Mouse (Mus musculus) ZHBTc4 (cell line): ENCODE results near the gene Clpsl2.

Source experiments
- DNase-seq: peaks from one replicate; pipeline ENCODE4 v3.0.0-alpha.2; 2011; ENCODE audit warnings: low read depth, low spot score

Clpsl2 gene

DNA sequence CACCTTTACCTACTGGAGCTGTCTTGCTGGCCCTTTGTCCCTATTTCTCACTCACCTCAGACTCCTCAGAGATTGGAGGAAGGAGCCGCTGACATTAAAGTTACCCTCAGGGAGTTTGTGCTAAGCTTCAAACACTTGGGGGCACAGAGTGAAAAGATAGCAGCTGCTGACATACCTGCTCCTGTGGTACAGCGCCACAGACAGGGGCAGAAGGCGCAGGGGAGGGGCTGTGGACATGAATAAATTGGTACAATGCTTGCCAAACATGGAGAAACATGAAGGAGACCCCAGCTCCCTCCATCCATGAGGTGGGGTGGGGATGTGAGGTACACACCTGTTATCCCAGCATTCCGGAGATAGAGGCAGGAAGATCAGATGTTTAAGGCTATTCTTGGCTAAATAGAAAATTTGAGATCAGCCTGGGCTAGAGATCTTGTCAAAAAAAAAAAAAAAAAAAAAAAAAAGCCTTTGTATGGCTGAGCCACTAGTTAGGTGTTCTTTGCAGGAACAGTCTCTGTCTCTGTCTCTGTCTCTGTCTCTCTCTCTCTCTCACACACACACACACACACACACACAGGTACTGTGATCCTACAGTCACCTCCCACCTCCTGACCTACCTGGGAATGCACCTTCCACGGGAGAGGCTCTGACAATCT is 28.0 kb upstream of the Clpsl2 start:
- no peak for DNase-seq

DNA sequence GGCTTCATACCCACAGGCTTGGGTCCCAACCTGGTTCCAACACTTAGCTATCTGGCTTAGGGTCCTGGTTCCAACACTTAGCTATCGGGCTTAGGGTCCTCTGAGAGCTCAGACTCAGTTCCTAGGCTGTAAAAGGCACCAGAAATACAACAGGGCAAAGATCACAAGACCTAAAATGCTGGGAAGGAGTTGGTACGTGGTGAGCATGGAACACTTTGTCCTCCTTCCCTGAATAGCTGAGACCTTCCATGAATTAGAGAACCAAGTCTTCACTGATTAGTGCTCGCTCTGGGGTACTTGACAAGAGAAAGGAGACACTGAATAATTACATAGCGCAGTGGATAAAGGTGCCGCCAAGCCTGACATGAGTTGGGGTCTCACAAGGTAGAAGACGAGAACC is 27.3 kb upstream of the Clpsl2 start:
- no peak for DNase-seq

DNA sequence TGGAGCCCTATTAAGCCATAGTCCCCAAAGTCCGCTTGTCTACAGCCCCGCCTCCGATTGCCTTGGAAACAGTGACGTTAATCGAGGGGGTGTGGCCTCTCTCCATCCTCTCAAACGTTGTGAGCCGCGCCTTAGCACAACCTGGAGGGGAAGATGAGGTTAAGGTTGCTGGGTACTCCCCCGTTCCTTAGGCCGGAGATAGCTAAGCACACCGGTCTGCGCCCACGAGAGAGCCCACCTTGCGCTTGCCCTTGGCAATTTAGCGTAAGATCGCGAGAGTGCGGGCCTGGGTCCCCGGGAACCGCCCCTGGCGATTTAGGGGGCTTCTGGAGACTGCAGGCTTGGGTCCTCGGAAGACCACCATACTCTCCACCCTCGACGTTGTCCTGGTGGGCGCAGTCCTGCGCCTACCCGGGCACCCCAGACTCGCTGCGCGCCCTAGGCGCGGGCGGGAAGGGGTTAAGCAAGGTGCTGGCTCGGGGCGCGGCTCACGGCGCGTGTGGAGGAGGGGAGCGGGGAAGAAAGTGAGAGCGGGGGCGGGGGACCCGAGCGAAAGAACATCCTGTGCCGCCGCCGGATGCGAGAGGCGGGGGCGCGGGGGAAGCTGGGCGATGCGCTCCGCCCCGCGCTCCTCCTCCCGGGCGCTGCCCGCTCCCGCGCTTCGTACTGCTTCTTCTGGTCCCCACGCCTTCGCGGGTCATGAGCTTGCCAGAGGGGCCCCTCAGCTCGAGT is 26.4 kb upstream of the Clpsl2 start:
- peak; percentile 94 for DNase-seq

DNA sequence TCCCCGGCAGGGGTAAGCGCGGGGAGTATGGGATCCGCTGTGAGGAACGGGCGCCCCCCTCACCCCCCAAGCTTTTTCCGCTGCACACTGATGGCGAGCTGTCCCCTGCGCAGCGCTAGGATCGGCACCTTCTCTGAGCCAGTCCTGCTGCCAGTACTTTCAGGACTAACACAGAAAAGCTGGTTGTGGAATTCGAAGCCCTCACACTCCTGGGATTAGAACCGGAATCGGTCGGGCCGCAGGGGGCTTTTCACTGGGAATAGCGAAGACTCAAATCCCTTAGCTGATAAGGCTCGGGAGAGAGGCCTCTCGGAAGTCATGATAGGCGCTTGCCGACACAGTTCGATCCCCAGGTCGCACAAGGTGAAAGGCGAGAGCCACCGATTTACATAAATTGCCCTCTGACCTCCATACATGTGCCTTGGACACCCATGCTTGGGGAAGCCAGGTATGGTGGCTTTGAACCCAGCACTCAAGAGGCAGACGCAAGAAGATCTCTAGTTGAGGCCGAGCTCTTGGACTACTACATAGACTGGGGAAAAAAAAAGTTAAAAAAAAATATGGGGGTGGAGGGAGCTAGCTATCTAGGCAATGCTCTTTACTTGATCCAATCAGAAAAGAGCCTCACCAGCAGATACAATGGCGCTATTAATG is 25.7 kb upstream of the Clpsl2 start:
- DNase-seq: peak; percentile 58

DNA sequence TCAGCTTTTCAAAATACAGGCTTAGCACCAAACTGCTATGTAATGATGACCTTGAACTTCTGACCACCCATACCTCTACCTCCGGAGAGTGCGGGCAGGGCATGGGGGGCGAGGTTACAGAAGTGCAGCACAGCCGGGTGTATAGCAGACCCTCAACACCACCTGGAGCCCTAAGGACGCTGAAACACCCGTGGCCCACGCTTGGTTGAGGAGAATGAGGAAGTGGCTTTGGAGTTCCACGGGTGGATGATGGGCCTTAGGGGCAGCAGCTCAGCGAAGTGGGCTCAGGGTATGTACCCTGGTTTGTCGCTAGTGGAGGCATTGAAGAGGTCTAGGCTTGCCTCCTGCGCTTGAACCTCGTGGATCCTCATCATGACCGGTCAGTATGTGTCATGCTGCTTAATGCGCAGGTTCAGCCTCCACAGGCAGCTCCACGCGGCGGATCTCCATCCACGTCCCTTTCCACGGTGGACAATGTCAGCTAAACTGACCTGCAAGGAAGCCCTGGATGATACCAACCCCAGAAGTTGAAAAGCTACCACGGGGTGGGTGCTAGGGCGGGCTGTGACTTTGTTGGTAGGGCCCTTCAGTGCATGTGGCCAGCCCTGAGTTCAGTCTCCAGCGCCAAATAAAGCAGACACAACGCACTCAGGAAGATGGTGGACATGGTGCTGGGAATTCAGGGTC is 25.1 kb upstream of the Clpsl2 start:
- no peak for DNase-seq

DNA sequence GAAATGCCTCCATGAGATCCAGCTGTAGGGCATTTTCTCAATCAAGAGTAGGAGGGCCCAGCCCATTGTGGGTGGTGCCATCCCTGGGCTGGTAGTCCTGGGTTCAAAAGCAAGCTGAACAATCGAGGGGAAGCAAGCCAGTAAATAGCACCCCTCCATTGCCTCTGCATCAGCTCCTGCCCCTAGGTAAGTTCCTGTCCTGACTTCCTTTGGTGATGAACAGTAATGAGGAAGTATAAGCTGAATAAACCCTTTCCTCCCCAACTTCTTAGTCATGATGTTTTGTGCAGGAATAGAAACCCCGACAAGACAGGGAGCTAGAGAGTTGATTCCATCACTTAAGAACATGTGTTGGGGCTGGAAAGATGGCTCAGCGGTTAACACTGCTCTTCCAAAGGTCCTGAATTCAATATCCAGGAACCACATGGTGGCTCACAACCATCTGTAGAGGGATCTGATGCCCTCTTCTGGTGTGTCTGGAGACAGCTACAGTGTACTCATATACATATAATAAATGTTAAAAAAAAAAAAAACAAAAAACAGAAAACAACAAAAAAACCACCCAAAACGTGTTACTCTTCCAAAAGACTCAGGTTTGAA is 24.3 kb upstream of the Clpsl2 start:
- DNase-seq: no peak

DNA sequence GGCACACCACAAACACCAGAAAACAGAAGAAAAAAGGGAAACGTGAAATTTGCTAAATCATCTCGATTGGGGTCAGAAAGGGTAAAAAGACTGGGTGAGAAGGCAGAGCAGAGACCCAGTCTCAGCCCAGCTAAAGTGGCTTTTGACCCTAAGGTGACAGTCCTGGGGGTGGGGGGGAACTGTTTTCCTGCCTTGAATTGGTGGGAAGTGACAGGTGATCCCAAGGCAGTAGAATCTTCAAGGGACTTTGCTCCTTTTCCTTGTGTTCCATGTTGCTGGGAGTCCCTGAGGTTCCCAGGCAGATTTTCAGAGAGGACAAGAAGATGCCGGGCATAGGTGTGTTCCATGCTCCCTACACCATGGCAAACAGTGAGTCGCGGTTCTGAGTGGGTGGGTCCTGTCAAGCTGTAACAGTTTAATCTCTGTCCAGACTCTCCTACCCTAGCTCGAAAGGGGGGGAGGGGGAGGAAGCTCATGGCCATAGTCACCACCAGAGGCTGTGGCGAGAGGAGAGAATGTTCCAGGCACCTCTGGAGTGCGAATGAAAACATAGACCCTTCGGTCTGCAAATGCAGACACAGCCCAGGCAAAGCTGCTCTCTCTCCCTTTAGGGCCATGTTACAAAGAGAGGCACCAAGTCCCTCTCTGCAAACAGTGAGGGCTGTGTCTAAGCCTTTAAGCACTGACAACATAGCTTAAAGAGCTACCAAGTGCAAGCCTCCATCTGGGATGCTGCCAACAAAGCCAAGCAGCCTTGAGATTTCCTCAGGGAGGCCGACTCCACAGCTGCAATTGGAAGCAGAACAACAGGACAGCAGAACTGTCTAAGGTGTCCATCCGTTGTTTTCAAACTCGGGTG is 21.8 kb upstream of the Clpsl2 start:
- DNase-seq: no peak

DNA sequence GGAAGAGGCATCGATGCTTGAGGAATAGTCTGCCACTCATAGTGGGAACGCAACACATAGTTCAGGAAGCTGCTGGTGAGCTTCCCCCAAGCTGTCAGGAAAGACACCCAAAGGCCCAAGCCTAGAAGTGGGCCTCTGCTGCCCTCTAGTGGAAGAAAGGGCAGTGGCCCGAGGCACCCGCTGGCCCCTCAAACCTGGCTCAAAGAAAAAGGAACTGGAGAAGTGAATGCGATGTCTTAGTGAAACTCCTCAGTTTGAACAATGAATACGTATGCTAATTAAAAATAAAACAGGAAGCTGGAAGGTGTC is 21.2 kb upstream of the Clpsl2 start:
- peak; percentile 83 for DNase-seq

DNA sequence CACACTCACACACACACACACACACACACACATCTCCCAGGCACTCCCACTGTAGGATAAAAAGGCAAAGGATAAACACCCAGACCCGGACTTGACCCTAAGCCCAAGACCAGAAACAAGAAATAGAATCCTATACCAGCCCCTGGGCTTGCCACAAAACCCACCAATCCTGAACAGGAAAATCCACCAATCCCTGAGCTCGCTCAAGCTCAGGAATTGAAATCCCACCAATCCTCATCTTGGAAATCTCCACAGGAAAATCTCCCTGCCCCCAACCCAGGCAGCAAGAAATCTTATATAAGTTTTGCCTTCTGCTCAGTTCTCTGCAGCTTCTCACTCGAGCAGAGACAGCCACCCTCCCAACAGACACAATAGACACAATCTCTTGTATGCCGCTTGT is 20.1 kb upstream of the Clpsl2 start:
- peak; percentile 65 for DNase-seq

DNA sequence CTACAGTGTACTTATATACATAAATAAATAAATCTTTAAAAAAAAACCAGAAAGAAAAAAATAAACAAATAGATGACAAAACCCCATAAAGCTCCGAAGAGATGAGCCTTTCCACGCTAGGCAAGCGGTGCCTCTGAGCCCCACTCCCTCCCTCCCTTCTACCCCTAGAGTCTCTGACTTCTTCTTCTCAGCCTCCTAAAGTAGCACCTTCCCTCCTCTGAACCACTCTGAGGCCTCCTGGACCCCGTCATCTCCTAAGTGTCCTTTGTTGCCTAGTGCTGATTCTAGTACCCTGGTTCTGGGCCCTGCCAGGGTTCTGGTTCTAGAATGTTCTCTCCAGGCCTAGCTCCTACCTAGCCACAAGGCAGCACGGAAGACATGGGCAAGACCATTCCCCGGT is 18.7 kb upstream of the Clpsl2 start, which contains the start of gene Armc12:
TSS of gene Armc12 (plus strand) at position 301 of the 400 bp plus-strand sequence.
- DNase-seq: no peak

DNA sequence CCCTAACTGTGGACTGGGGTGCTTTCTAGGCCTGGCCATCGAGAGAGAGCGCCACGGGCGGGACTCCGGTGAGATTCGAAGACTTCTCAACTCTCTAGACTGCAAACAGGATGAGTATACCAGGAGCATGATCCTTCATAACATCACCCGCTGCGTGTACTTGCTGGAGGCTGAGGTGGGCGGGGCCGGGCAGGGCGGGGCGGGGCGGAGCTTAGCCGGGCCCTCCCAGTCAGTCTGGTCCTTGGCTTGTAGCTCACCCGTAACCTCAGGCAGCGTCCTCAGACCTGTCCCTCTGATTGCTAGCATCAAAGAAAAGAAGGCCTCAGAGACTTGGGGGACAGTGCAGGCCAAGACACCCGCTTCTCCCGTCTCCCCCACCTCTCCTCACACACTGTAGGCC is 17.3 kb upstream of the Clpsl2 start:
- DNase-seq: peak; percentile 82

DNA sequence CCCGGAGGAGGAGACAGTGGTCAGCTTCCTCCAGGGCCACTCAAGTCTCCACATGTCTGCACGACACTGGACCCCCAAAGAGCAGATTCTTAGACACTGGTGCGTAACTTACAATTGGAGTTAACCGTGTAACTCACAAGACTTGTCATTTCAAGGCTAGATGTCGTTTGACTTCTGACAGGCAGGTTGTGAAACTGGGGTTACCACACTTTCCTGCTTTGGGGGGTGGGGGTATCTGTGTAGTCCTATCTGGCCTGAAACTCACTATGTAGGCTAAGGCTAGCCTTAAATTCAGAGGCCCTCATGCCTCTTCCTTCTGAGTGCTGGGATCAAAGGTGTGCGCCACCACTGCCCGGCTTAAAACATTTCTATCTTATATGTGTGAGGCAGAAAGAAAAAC is 16.7 kb upstream of the Clpsl2 start:
- no peak for DNase-seq

DNA sequence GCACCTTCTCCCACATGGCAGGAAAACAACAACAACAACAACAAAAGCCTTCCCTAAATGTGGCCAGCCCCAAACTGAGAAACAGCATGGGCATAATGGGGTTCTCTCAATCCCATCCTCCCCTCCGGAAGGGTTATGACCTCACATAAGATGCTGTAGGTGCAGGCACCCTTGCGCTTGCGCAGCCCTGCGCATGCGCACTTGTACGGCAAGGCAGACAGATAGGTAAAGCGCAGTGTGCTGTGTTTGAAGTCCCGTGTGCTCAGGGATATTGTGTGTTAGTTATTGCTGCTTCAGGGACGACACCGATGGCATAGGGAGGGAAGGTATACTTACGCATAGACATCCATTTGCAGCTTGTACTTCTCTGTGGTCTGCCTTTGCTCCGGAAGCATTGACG is 15.9 kb upstream of the Clpsl2 start:
- peak; percentile 53 for DNase-seq

DNA sequence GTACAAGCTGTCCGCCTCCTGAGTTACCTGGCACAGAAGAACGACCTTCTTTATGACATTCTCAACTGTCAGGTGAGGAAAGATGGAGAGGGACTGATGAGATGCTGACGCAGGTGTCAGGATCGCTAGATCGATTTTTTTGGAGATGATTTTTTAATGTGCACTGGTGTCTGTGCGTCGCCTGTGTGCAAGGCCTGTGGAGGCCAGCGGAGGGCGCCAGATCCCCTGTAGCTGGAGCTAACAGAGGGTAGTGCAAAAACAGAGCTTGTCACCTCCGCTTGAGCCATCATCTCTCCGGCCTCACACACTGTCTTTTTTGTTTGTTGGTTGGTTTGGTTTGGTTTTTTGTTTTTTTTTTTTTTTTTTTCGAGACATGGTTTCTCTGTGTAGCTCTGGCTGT is 11.3 kb upstream of the Clpsl2 start:
- DNase-seq: peak; percentile 85

DNA sequence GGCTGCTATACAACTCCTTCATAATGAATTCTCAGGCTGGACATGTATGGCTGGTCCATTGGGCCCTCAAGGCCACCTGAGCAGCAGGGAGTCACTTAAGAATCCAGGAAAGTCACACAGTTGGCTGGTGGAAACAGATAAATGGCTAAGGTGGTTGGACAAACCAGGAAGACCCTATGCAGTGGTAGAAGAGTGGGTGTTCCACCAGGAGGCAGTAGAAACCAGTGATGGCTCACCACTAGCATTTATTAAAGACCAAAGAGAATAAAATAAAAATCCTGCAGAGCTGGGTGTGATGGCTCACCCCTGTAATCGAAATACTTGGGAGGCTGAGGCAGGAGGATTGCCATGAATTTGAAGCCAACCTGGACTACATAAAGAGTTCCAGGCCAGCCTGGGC is 2.3 kb upstream of the Clpsl2 start:
- no peak for DNase-seq

DNA sequence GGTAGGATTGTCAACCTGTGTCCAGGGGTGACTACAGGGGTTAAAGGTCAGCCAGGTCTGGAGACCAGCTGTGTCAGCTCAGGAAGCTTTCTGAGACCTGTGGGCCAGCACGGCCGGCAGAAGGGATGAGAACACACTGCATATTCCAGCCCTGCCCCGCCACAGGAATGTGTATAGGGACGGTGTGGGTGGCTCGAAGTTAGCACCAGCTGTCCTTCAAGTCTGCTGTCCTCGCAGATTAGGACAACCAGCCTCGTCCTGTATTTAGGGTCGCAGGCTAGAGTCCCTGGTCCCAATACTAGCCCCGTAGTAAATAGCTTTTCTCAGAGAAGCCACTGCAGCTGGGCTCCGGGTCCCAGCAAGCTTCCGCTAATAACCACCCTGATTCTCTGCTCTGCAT is 661 bp upstream of the Clpsl2 start:
- DNase-seq: no peak

DNA sequence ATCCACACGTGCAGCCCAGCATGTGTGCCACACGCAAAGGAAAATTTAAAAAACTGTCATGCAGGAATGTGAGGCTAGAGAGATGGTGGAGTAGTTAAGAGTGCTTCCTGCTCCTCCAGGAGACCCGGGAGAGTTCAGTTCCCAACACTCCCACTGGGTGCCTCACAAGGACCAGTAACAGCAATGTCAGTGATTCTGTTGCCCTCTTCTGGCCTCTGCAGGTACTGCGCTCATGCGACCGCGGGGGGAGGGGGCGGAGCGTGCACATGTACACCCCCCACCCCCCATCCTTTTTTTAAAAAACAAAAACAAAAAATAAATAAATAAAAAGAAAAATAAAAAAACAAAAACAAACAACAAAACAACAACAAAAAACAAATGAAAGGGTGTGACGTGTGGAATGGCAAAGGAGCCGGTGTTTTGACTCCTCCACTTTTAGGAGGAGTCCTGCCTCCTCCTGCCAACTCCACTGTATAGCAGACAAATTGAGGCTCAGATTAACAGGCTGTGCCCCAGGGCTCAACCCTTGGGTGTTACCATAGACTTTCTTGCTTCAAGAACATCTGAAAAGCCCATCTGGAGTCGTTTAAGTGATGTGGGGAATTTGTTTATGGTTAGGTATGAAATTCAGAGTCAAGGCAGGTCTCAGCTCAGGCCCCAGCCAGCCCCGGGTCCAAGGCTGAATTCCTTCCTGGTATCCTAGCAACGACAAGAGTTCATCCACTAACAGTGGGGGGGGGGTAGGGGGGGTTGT is 4.0 kb downstream of the Clpsl2 start:
- peak; percentile 93 for DNase-seq

DNA sequence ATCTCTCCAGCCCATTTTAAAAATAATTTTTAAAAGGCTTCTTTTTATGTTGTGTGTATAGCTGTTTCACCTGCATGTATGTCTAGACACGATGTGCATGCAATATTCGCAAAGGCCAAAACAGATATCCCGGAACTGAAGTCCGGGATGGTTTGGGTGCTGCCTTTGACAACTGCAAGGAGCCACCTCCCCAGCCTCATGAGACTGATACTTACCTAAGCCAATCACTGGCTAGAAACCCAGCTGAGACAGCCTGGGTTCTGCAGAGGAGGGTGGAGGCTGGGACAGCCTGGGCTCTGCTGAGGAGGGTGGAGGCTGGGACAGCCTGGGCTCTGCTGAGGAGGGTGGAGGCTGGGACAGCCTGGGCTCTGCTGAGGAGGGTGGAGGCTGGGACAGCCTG is 4.8 kb downstream of the Clpsl2 start:
- peak; percentile 72 for DNase-seq

DNA sequence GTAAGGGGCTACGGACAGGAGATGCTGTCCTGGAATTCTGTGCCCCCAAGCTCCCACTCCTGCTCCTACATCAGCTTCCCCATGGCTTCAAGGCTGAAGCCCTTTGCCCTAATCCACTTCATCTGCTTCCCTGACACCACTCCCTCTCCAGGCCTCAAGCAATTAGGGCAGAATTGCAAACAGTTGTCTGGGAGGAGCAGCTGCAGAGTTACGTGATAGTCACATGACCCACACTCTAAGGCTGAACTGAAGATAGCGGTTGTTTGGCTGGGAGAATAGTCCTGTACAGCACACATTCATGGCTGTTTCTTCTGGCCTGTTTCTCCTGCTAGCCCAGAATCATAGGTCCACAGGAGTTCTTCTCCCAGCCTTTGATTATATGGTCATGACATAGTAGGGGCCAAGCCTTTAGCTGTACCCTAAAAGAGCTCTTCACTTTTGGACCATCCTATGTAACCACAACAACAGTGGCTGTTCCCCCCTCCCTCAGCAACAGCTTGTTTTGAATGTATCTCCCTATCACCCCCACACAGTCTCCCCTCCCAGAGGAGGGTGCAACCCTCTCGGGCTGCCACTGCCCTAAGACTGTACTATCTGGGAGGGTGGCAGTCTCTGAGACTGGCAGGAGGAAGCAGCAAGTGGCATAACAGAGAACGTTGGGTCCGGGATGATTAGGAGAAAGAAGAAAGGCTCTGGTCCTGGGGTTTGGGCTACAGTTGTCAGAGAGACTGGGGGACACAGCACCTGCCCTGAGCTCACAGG is 7.6 kb downstream of the Clpsl2 start:
- peak; percentile 81 for DNase-seq

DNA sequence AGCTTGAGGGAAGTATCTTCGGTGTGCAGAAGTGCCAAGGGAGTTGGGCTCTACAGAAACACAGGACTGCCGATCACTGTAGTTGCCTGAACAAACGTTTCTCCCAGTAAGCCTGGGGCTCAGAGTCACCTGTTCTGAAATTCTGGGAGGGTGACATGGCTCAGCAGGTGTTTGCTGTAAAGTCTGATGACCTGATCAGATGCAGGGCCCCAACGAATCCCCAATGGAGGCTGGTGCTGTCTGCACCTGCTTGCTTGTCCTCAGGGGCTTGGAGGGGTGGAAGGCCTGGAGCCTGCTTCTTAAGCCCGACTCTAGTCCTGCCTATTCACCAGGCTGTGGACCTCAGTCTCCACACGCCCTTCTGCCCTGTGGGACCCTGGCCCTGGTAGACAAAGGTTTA is 8.6 kb downstream of the Clpsl2 start:
- DNase-seq: no peak
